Mouse (Mus musculus) neural tube, embryonic 13.5 days (tissue): Measurements from ENCODE around the gene H2-T3. TPM values are rescaled to one million over a fixed set of nuclear protein-coding genes. Genes with fewer than 3 reads are reported as not detected.
"Not testable (repeated sequence)": the region's sequence is repeated elsewhere in the genome, so short reads cannot be mapped to it uniquely, and the experiment has no call there.

Source experiments
- ATAC-seq: fragments of 200-750 bp; cut with Nextera tagmentation; 2 replicates; pipeline ENCODE4 v1.8.0; 2017; ENCODE audit warnings: low read depth, mild to moderate bottlenecking, moderate TSS enrichment, moderate library complexity
- H3K27ac ChIP-seq: fragments of 300-500 bp; sonication (generic); replicated peaks from 2 replicates; pipeline ENCODE4 v1.5.1; 2015; ENCODE audit warnings: moderate library complexity, mild to moderate bottlenecking, inconsistent platforms
- H3K27me3 ChIP-seq: fragments of 300-500 bp; sonication (generic); 2 replicates; pipeline ENCODE4 v1.6.1; 2015; ENCODE audit warnings: mild to moderate bottlenecking, inconsistent platforms
- H3K36me3 ChIP-seq: fragments of 300-500 bp; sonication (generic); 2 replicates; pipeline ENCODE4 v1.6.1; 2015; ENCODE audit warnings: mild to moderate bottlenecking, inconsistent platforms
- H3K4me1 ChIP-seq: fragments of 300-500 bp; sonication (generic); replicated peaks from 2 replicates; pipeline ENCODE4 v1.6.1; 2015; ENCODE audit warnings: inconsistent platforms
- H3K4me2 ChIP-seq: fragments of 300-500 bp; sonication (generic); 2 replicates; pipeline ENCODE4 v1.6.1; 2015; ENCODE audit warnings: inconsistent platforms, mild to moderate bottlenecking, moderate library complexity
- H3K4me3 ChIP-seq: fragments of 300-500 bp; sonication (generic); 2 replicates; pipeline ENCODE4 v1.5.1; 2015; ENCODE audit warnings: mild to moderate bottlenecking, inconsistent platforms
- H3K9ac ChIP-seq: fragments of 300-500 bp; sonication (generic); 2 replicates; pipeline ENCODE4 v1.6.1; 2015; ENCODE audit warnings: moderate library complexity, mild to moderate bottlenecking, inconsistent platforms
- H3K9me3 ChIP-seq: fragments of 300-500 bp; sonication (generic); 2 replicates; pipeline ENCODE4 v1.6.1; 2016; ENCODE audit warnings: inconsistent platforms
- WGBS: fragments of 180-500 bp; shearing (Covaris S2); methylation state at CpG from one replicate; pipeline ENCODE4 v1.1.7; 2015; 5-methylcytosine and 5-hydroxymethylcytosine counted together
- polyA plus RNA-seq: library from polyadenylated mRNA; unstranded; fragments of >200 nt; fragmentation: Nextera tagmentation; extraction: Ambion mirVana; gene quantifications from 2 replicates; pipeline ENCODE4 v1.2.1, GENCODE M21; 2015

H2-T3 gene
- polyA plus RNA-seq, 1 experiment from 2014 or later = not detected

DNA sequence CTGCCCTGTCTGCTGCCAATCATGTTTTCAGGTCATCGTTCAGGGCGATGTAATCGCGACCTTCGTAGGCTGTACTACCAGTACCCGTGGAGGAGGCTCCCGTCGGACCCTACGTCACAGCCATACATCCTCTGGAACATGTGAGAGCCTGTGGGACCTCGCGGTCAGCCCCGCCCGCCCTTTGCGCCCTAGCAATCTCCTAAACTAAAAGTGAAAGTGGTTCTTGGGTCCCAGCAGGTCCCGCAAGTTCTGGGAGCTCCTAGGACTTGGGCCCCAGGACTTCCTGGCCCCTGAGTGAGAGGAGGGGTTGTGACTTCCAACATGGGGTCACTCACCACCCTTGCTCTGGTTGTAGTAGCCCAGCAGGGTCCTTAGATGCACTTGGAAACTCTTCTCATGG, 15.4 kb upstream of the H2-T3 start:
- no peaks in the 10 kb centered on the region for H3K36me3 ChIP-seq
- H3K4me2 ChIP-seq = peak overlapping the region; percentile 56
- no peak overlapping the region for H3K27ac ChIP-seq
- no peak for ATAC-seq
- peaks cover 88% of the 10 kb centered on the region for H3K27me3 ChIP-seq
- H3K9me3 ChIP-seq = no peaks in the 10 kb centered on the region
- peaks cover 10% of the 10 kb centered on the region for H3K4me1 ChIP-seq
- under 1% methylated on average over 15 of the region's 15 CpGs for WGBS
- no peak overlapping the region for H3K9ac ChIP-seq
- peak overlapping the region; percentile 30 for H3K4me3 ChIP-seq

DNA sequence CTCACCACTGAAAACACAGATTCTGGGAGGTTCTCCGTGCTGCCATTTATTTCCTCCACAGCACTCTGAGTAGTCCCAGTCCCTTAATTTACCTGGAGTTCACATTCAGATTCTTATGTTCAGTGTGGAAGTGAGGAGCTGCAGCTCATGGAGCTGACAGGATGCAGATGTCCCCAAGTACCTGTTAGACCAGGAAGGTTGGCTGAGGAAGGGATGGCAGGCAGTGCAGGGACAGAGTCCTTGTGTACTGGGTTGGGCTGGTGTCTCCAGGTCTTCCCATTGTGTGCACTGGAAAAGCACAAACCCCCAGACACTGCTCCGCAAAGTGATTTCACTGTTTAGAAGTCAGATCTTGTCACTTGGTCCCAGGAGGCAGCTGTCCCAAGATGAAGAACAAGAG, 11.8 kb upstream of the H2-T3 start:
- no peaks in the 10 kb centered on the region for H3K9me3 ChIP-seq
- no peak overlapping the region for H3K4me2 ChIP-seq
- no peak overlapping the region for H3K9ac ChIP-seq
- WGBS = 83% methylated on average over 2 of the region's 2 CpGs
- ATAC-seq = no peak
- H3K27ac ChIP-seq = no peak overlapping the region
- H3K36me3 ChIP-seq = no peaks in the 10 kb centered on the region
- H3K27me3 ChIP-seq = peaks cover 73% of the 10 kb centered on the region
- H3K4me3 ChIP-seq = no peak overlapping the region
- H3K4me1 ChIP-seq = peaks cover 10% of the 10 kb centered on the region

DNA sequence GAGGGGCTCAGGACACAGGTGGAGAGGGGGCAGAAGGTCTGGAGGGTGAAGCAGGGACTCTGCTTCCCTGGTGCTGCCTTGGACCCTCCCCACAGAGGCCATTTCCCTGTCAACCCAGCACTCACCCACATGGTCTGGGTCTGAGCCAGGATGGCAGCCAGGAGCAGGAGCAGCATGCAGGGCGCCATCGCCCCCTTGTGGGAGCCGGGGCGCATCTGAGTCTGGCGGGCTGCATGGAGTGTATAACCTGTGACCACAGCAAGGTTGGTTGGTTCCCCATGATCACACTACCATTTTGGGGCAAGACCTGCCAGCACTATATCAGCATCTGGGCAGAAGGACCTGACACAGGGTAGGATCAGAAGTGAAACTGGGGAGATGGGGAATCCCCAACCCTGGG, 8.2 kb upstream of the H2-T3 start:
- WGBS = 8% methylated on average over 5 of the region's 5 CpGs
- no peak for ATAC-seq

GRCm38 (mm10) chr17:36194471-36194870, 4.4 kb upstream of the H2-T3 start:
- ATAC-seq = no peak
- H3K4me2 ChIP-seq = no peak overlapping the region
- H3K4me1 ChIP-seq = no peaks in the 10 kb centered on the region
- no peak overlapping the region for H3K4me3 ChIP-seq
- H3K36me3 ChIP-seq = no peaks in the 10 kb centered on the region
- no peak overlapping the region for H3K27ac ChIP-seq
- H3K9ac ChIP-seq = no peak overlapping the region
- no peaks in the 10 kb centered on the region for H3K9me3 ChIP-seq
- peaks cover 46% of the 10 kb centered on the region for H3K27me3 ChIP-seq
- 87% methylated on average over 6 of the region's 6 CpGs for WGBS

More for the DNA sequence above, 8.2 kb upstream of the H2-T3 start:
- Histone ChIP-seq H3K4me1 (no peaks in the 10 kb centered on the region), H3K36me3 (no peaks in the 10 kb centered on the region), H3K27ac (no peak overlapping the region), H3K9me3 (no peaks in the 10 kb centered on the region), H3K4me2 (no peak overlapping the region), H3K27me3 (peaks cover 45% of the 10 kb centered on the region), H3K9ac (no peak overlapping the region), H3K4me3 (no peak overlapping the region)

- no peaks in the 10 kb centered on the region for H3K4me1 ChIP-seq
- peaks cover 48% of the 10 kb centered on the region for H3K27me3 ChIP-seq
- no peak overlapping the region for H3K4me3 ChIP-seq
- no peak overlapping the region for H3K9ac ChIP-seq
- H3K4me2 ChIP-seq = no peak overlapping the region
- no peaks in the 10 kb centered on the region for H3K9me3 ChIP-seq
- WGBS = 29% methylated on average over 8 of the region's 8 CpGs
- no peak overlapping the region for H3K27ac ChIP-seq
- ATAC-seq = peak; percentile 43; the same call in 1 of the 2 replicates
- H3K36me3 ChIP-seq = no peaks in the 10 kb centered on the region
Observed at GRCm38 (mm10) chr17:36193546-36194141, 3.6 kb upstream of the H2-T3 start.

GRCm38 (mm10) chr17:36192371-36192770, 2.3 kb upstream of the H2-T3 start:
- Histone ChIP-seq H3K27me3 (peaks cover 47% of the 10 kb centered on the region), H3K4me1 (no peaks in the 10 kb centered on the region), H3K36me3 (no peaks in the 10 kb centered on the region), H3K4me3 (no peak overlapping the region), H3K27ac (no peak overlapping the region), H3K9ac (no peak overlapping the region), H3K4me2 (no peak overlapping the region), H3K9me3 (no peaks in the 10 kb centered on the region)
- no peak for ATAC-seq
- 65% methylated on average over 2 of the region's 2 CpGs for WGBS

- Histone ChIP-seq H3K27me3 (peaks cover 64% of the 10 kb centered on the region), H3K36me3 (no peaks in the 10 kb centered on the region), H3K9me3 (no peaks in the 10 kb centered on the region), H3K27ac (no peak overlapping the region), H3K4me3 (no peak overlapping the region), H3K4me1 (no peaks in the 10 kb centered on the region), H3K9ac (no peak overlapping the region), H3K4me2 (no peak overlapping the region)
- no peak for ATAC-seq
- 38% methylated on average over 18 of the region's 18 CpGs for WGBS
Observed at GRCm38 (mm10) chr17:36189491-36190168, 457 bp downstream of the H2-T3 start.

- Histone ChIP-seq H3K4me1 (no peaks in the 10 kb centered on the region), H3K27ac (no peak overlapping the region), H3K4me3 (no peak overlapping the region), H3K27me3 (peaks cover 65% of the 10 kb centered on the region), H3K4me2 (no peak overlapping the region), H3K9me3 (no peaks in the 10 kb centered on the region), H3K9ac (no peak overlapping the region), H3K36me3 (no peaks in the 10 kb centered on the region)
- ATAC-seq = no peak
- 69% methylated on average over 3 of the region's 3 CpGs for WGBS
Observed at GRCm38 (mm10) chr17:36187540-36187939, 2.5 kb downstream of the H2-T3 start.

DNA sequence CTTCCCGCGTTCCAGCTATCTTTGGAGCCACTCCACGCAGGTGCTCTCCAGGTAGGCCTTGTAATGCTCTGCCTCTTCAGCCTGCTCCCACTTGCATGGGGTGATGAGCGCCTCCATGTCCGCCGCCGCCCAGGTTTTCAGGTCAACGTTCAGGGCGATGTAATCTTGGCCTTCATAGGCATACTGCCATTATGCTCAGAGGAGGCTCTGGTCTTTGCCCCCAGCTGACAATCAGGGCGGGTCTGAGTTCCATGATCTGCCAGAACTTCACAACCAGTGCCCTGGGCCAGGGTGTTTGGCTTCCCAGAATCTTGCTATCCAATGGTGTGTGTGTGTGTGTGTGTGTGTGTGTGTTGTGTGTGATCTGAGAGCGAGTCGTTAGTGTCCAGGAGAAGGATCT, 7.9 kb downstream of the H2-T3 start:
- Histone ChIP-seq H3K9ac (no peak overlapping the region), H3K27ac (no peak overlapping the region), H3K27me3 (peaks cover 68% of the 10 kb centered on the region), H3K4me2 (no peak overlapping the region), H3K4me3 (no peak overlapping the region), H3K9me3 (no peaks in the 10 kb centered on the region), H3K36me3 (no peaks in the 10 kb centered on the region), H3K4me1 (peaks cover 6% of the 10 kb centered on the region; the same call in 1 of the 2 replicates)
- ATAC-seq = no peak
- 75% methylated on average over 12 of the region's 12 CpGs for WGBS

DNA sequence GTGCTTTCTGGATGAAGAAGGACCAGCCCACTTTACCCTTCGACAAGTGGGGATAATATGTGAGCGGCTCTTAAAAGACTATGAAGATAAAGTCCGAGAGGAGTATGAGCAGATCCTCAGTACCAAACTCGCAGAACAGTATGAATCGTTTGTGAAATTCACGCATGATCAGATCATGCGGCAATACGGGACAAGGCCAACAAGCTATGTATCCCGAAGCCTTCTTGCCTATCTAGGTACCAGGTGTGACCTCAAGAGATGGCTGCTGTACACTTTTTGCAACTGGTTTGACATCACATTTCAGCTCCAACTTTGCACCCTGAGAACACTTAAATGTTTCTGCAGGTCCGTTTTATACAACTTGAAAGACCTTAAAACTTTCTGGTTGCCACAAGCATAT, 10.6 kb downstream of the H2-T3 start:
- 9% methylated on average over 10 of the region's 10 CpGs for WGBS
- H3K9ac ChIP-seq, H3K4me1 ChIP-seq, ATAC-seq, H3K27ac ChIP-seq, H3K36me3 ChIP-seq, H3K9me3 ChIP-seq: not testable (repeated sequence)
- peak overlapping the region; percentile 56 for H3K4me2 ChIP-seq
- peaks cover 52% of the 10 kb centered on the region for H3K27me3 ChIP-seq
- H3K4me3 ChIP-seq = peak overlapping the region; percentile 32; the same call in 1 of the 2 replicates

DNA sequence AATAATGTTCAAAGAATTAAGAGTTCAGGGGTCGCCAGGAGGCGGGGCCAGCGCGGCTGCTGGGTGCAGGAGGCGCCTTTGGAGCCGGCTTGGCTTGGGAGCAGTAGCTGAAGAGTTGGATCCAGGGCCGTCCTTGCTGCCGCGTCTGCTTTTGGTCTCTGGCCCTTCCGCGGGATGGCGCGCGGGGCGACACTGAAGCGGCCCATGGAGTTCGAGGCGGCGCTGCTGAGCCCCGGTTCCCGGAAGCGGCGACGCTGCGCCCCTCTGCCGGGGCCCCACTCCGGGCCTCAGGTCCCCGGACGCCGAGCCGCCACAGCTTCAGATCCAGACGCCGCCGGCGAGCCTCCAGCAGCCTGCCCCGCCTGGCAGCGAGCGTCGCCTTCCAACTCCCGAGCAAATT, 11.1 kb downstream of the H2-T3 start:
- WGBS = under 1% methylated on average over 40 of the region's 40 CpGs
- Histone ChIP-seq H3K4me3 (peak overlapping the region; percentile 32), H3K4me2 (peak overlapping the region; percentile 56), H3K27me3 (peaks cover 52% of the 10 kb centered on the region)
- not testable (repeated sequence) for H3K4me1 ChIP-seq, H3K36me3 ChIP-seq, H3K9ac ChIP-seq, H3K9me3 ChIP-seq, H3K27ac ChIP-seq, ATAC-seq

DNA sequence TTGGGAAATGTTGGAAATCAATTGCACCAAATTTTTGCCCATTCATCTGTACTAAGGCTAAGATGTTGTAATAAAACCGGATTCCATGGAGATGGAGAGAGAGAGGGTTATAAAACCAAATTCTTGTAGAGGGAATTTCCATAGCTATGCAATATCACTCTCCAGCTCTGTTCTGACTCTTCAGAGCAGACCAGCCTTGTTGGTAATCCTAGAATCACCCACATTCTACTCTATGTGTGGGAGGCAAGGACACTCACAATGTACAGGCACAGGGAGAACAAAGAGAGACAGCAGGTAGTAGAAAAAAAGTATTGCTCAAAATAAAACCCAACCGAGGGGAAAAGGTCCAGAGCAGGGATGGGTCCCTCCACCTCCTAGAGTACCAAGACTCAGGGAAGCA, 14.0 kb downstream of the H2-T3 start:
- H3K36me3 ChIP-seq, H3K4me3 ChIP-seq, H3K27ac ChIP-seq, H3K9me3 ChIP-seq, H3K9ac ChIP-seq, H3K4me2 ChIP-seq, H3K4me1 ChIP-seq, ATAC-seq: not testable (repeated sequence)
- peaks cover 36% of the 10 kb centered on the region for H3K27me3 ChIP-seq
- WGBS = no CpG with 5 or more reads among the region's 2 CpGs
